Mouse (Mus musculus) lung, embryonic 15.5 days (tissue): ENCODE data around the gene Slc25a3. TPM values are rescaled to one million over a fixed set of nuclear protein-coding genes. Genes with fewer than 3 reads are reported as not detected.

Experiments used
- ATAC-seq: fragments of 200-750 bp; cut with Nextera tagmentation; 2 replicates; pipeline ENCODE4 v1.8.0; 2017; ENCODE audit warnings: moderate number of reproducible peaks, borderline replicate concordance; ENCODE audit not compliant: low FRiP score, low TSS enrichment; ENCODE audit errors: extremely low read depth
- H3K27ac ChIP-seq: fragments of 300-500 bp; sonication (generic); 2 replicates; pipeline ENCODE4 v1.5.1; 2015; ENCODE audit warnings: moderate library complexity, mild to moderate bottlenecking, inconsistent platforms
- H3K27me3 ChIP-seq: fragments of 300-500 bp; sonication (generic); 2 replicates; pipeline ENCODE4 v1.6.1; 2015; ENCODE audit warnings: inconsistent platforms
- H3K36me3 ChIP-seq: fragments of 300-500 bp; sonication (generic); 2 replicates; pipeline ENCODE4 v1.6.1; 2015; ENCODE audit warnings: inconsistent platforms
- H3K4me1 ChIP-seq: fragments of 300-500 bp; sonication (generic); 2 replicates; pipeline ENCODE4 v1.6.1; 2015; ENCODE audit warnings: inconsistent platforms
- H3K4me2 ChIP-seq: fragments of 300-500 bp; sonication (generic); 2 replicates; pipeline ENCODE4 v1.6.1; 2015; ENCODE audit warnings: inconsistent platforms, mild to moderate bottlenecking, moderate library complexity
- H3K4me3 ChIP-seq: fragments of 300-500 bp; sonication (generic); 2 replicates; pipeline ENCODE4 v1.5.1; 2015; ENCODE audit warnings: mild to moderate bottlenecking, inconsistent platforms
- H3K9ac ChIP-seq: fragments of 300-500 bp; sonication (generic); 2 replicates; pipeline ENCODE4 v1.6.1; 2015; ENCODE audit warnings: inconsistent platforms
- H3K9me3 ChIP-seq: fragments of 300-500 bp; sonication (generic); 2 replicates; pipeline ENCODE4 v1.6.1; 2016; ENCODE audit warnings: inconsistent platforms
- WGBS: fragments of 180-500 bp; shearing (Covaris S2); methylation state at CpG from one replicate; pipeline ENCODE4 v1.1.7; 2015; 5-methylcytosine and 5-hydroxymethylcytosine counted together
- polyA plus RNA-seq: library from polyadenylated mRNA; unstranded; fragments of >200 nt; fragmentation: Nextera tagmentation; extraction: Ambion mirVana; gene quantifications from 2 replicates; pipeline ENCODE4 v1.2.1, GENCODE M21; 2015

Gene Slc25a3
- polyA plus RNA-seq, 1 experiment from 2014 or later = 417 TPM

GRCm38 (mm10) chr10:91138317-91138716 is 14.5 kb upstream of the Slc25a3 start:
- H3K9ac ChIP-seq = no peak overlapping the region
- no peak overlapping the region for H3K27ac ChIP-seq
- 58% methylated on average over 3 of the region's 3 CpGs for WGBS
- H3K4me3 ChIP-seq = no peak overlapping the region
- H3K9me3 ChIP-seq = no peaks in the 10 kb centered on the region
- no peak overlapping the region for H3K4me2 ChIP-seq
- ATAC-seq = no peak
- no peaks in the 10 kb centered on the region for H3K36me3 ChIP-seq
- H3K4me1 ChIP-seq = no peaks in the 10 kb centered on the region
- H3K27me3 ChIP-seq = no peaks in the 10 kb centered on the region

- no peaks in the 10 kb centered on the region for H3K36me3 ChIP-seq
- no peak overlapping the region for H3K9ac ChIP-seq
- H3K4me3 ChIP-seq = no peak overlapping the region
- no peaks in the 10 kb centered on the region for H3K4me1 ChIP-seq
- no peak overlapping the region for H3K4me2 ChIP-seq
- no peaks in the 10 kb centered on the region for H3K27me3 ChIP-seq
- 71% methylated on average over 9 of the region's 9 CpGs for WGBS
- no peaks in the 10 kb centered on the region for H3K9me3 ChIP-seq
- no peak for ATAC-seq
- no peak overlapping the region for H3K27ac ChIP-seq
These were observed 13.5 kb upstream of the Slc25a3 start for GRCm38 (mm10) chr10:91137400-91137799.

DNA sequence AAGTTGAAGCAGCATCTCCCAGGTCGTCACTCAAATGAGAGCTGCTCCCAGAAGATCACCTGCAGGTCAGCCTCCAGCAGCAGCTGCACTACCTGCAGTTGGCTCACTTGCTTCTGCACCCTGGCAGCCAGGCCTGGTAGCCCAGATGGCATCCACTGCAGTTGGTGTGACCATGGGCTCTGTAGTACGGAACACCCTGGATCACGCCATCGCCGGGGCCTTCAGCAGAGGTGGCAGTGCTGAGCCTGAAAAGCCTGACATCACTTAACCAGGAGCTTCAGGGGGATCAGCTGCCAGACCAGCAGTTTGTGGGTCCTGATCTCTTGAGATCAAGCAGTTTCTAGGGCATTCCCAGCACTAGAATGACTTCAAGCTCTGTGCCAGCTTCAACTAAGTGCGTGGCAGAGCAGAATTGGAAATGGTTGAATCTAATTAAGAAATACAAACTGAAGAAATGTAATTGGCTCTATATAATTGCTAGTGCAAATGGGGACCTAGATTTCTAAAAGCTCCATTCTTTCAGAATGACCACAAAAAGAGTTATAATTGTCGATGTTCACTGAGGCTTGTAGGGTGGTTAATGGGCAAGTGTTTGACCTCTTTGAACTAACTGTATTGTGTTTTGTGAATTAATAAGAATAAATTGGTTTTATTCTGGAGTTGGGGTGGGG is 11.6 kb upstream of the Slc25a3 start:
- WGBS = 90% methylated on average over 7 of the region's 7 CpGs
- Histone ChIP-seq H3K4me1 (no peaks in the 10 kb centered on the region), H3K27me3 (no peaks in the 10 kb centered on the region)

GRCm38 (mm10) chr10:91131565-91131964 is 7.7 kb upstream of the Slc25a3 start:
- Histone ChIP-seq H3K4me2 (no peak overlapping the region), H3K27ac (no peak overlapping the region), H3K27me3 (no peaks in the 10 kb centered on the region), H3K36me3 (no peaks in the 10 kb centered on the region), H3K9ac (no peak overlapping the region), H3K4me1 (no peaks in the 10 kb centered on the region), H3K4me3 (no peak overlapping the region), H3K9me3 (no peaks in the 10 kb centered on the region)
- 88% methylated on average over 1 of the region's 1 CpGs for WGBS
- ATAC-seq = no peak

More for the DNA sequence above, 11.6 kb upstream of the Slc25a3 start:
- no peak for ATAC-seq
- H3K9ac ChIP-seq = no peak overlapping the region
- no peaks in the 10 kb centered on the region for H3K9me3 ChIP-seq
- no peak overlapping the region for H3K4me3 ChIP-seq
- H3K36me3 ChIP-seq = no peaks in the 10 kb centered on the region
- H3K27ac ChIP-seq = no peak overlapping the region
- H3K4me2 ChIP-seq = no peak overlapping the region

GRCm38 (mm10) chr10:91130792-91131191 is 6.9 kb upstream of the Slc25a3 start:
- no peak for ATAC-seq
- H3K36me3 ChIP-seq = no peaks in the 10 kb centered on the region
- H3K9me3 ChIP-seq = no peaks in the 10 kb centered on the region
- WGBS = 89% methylated on average over 3 of the region's 3 CpGs
- H3K9ac ChIP-seq = no peak overlapping the region
- H3K27me3 ChIP-seq = no peaks in the 10 kb centered on the region
- H3K4me1 ChIP-seq = no peaks in the 10 kb centered on the region
- H3K4me2 ChIP-seq = no peak overlapping the region
- H3K4me3 ChIP-seq = no peak overlapping the region
- H3K27ac ChIP-seq = no peak overlapping the region

DNA sequence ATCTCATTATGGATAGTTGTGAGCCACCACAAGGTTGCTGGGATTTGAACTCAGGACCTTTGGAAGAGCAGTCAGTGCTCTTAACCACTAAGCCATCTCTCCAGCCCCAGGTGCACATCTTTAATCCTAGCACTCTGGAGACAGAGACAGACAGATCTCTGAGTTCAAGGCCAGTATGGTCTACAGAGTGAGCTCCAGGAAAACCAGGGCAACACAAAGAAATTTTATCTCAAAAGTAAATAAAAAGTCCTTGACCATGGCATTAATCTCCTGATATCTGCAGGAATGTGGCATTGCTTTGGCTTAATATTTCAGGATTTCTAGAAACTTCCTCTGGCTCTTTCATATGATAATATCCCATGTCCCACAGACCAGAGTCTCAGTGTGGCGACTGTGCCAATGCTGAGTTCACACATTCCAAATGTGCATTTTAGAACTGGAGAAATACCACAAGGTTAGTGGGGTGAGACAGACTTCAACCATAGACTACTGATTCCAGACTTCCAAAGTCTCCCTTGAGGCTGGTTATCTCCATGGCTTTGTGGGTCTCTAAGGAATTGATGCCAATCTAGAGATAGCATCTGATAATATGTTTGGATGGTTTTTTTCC is 4.8 kb upstream of the Slc25a3 start:
- no peak overlapping the region for H3K27ac ChIP-seq
- H3K4me1 ChIP-seq = no peaks in the 10 kb centered on the region; the same call in 1 of the 2 replicates
- H3K4me2 ChIP-seq = no peak overlapping the region
- ATAC-seq = no peak
- WGBS = 64% methylated on average over 1 of the region's 1 CpGs
- no peaks in the 10 kb centered on the region for H3K27me3 ChIP-seq
- no peak overlapping the region for H3K4me3 ChIP-seq
- H3K9ac ChIP-seq = no peak overlapping the region
- H3K9me3 ChIP-seq = no peaks in the 10 kb centered on the region
- no peaks in the 10 kb centered on the region for H3K36me3 ChIP-seq

GRCm38 (mm10) chr10:91127395-91127794 is 3.5 kb upstream of the Slc25a3 start:
- no peak overlapping the region for H3K4me3 ChIP-seq
- ATAC-seq = no peak
- 61% methylated on average over 2 of the region's 2 CpGs for whole genome bisulfite sequencing
- no peak overlapping the region for H3K4me2 ChIP-seq
- no peak overlapping the region for H3K9ac ChIP-seq
- H3K9me3 ChIP-seq = no peaks in the 10 kb centered on the region
- no peak overlapping the region for H3K27ac ChIP-seq
- peaks cover 2% of the 10 kb centered on the region; the same call in 1 of the 2 replicates for H3K4me1 ChIP-seq
- no peaks in the 10 kb centered on the region for H3K36me3 ChIP-seq
- no peaks in the 10 kb centered on the region for H3K27me3 ChIP-seq

DNA sequence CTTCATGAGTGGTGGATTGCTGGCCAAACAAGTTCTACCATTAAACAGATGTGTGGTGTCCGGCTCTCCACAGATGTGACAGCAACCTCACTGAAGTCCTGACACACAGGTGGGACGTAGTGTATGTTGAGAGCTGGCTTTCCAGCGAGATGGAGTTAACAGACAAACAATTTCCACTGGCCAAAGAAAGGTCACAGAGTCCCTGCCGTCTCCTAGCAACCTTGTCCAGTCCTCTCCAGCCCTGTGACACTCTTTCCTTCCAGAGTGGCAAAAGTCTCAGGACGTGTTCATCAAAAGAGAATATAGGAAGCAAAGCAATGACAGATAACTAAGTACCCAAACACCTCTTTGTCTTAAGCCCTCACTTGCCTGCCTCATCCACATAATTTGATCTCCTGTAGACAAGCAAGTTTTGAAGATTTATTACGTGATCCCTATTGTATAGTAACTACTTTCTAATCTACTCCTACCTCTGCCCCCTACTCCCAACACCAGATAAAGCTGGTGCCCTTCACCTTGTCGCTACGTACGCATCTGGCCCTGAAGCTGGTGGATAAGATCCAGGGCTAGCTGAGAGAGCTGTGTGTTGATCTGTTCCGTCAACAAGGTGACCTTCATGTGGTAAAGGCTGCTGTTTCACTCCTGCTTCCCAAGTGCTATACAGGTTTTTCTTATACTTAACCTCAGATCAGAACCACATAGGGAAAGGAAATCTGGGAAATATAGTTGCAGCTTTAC is 2.9 kb upstream of the Slc25a3 start:
- WGBS = 47% methylated on average over 10 of the region's 10 CpGs
- no peak overlapping the region for H3K9ac ChIP-seq

DNA sequence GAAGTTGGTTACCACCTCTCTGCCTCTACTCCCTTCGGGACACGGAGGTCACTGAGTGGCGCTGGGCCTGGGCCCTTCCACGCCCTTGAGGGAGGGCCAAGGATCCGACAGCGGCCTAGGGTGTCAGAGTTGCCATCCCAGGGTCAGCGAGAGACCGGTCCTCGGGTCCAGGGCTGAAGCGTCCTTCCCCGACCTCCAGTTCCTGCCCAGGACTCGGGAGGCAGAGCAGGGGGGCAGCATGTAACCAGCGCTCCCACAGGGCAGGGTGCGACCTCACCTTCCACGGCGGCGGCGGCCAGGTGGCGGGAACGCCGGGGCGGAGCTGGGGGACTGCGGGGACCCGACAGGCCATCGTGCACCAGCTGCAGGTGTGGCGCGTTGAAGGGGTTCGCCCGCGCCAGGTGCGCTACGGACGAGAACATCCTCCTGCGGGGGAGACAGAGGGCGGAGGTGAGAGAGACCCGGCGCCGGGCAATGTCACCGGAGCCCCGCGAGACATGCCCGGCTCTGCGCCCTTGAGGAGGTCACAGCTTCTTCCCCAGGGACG is 505 bp downstream of the Slc25a3 start:
- under 1% methylated on average over 43 of the region's 44 CpGs for WGBS
- ATAC-seq = peak; percentile 65

More for the DNA sequence above, 2.9 kb upstream of the Slc25a3 start:
- Histone ChIP-seq H3K36me3 (peaks cover 2% of the 10 kb centered on the region; the same call in 1 of the 2 replicates), H3K27ac (no peak overlapping the region), H3K4me2 (no peak overlapping the region), H3K9me3 (no peaks in the 10 kb centered on the region), H3K27me3 (no peaks in the 10 kb centered on the region), H3K4me1 (peaks cover 8% of the 10 kb centered on the region), H3K4me3 (no peak overlapping the region)
- no peak for ATAC-seq

DNA sequence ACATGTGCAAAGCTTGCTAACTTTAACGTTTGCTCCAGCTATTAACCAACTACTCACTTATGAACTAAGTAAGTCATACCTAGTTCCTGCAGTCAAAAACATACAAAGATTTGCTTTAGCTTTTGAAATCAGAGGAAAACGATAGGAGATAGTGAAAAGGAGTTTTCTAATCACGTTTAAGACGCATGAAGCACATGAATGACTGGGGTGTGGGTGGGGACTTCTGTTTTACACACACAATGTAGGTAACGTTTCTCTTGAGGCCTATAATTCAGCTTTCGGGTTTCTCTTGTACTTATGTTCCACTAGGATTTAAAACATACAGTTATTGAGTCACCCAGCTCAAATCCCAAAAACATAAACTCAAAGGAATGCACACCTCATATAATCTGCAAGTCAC is 1.2 kb downstream of the Slc25a3 start:
- 22% methylated on average over 6 of the region's 6 CpGs for WGBS
- Histone ChIP-seq H3K4me3 (peak overlapping the region; percentile 95), H3K9ac (peak overlapping the region; percentile 93), H3K36me3 (peaks cover 38% of the 10 kb centered on the region), H3K27me3 (no peaks in the 10 kb centered on the region), H3K4me1 (peaks cover 15% of the 10 kb centered on the region), H3K27ac (no peak overlapping the region), H3K9me3 (no peaks in the 10 kb centered on the region), H3K4me2 (peak overlapping the region; percentile 64)
- no peak for ATAC-seq

More for the DNA sequence above, 505 bp downstream of the Slc25a3 start:
- no peaks in the 10 kb centered on the region for H3K27me3 ChIP-seq
- H3K9me3 ChIP-seq = no peaks in the 10 kb centered on the region
- H3K27ac ChIP-seq = peak overlapping the region; percentile 89
- H3K4me2 ChIP-seq = peak overlapping the region; percentile 64
- H3K9ac ChIP-seq = peak overlapping the region; percentile 93
- peaks cover 15% of the 10 kb centered on the region for H3K4me1 ChIP-seq
- peak overlapping the region; percentile 95 for H3K4me3 ChIP-seq
- H3K36me3 ChIP-seq = peaks cover 32% of the 10 kb centered on the region

GRCm38 (mm10) chr10:91116958-91117357 is 6.9 kb downstream of the Slc25a3 start:
- H3K4me3 ChIP-seq = no peak overlapping the region
- no peaks in the 10 kb centered on the region for H3K9me3 ChIP-seq
- no peaks in the 10 kb centered on the region for H3K27me3 ChIP-seq
- ATAC-seq = no peak
- no peak overlapping the region for H3K27ac ChIP-seq
- WGBS = 94% methylated on average over 12 of the region's 12 CpGs
- H3K36me3 ChIP-seq = peaks cover 87% of the 10 kb centered on the region
- H3K9ac ChIP-seq = no peak overlapping the region
- H3K4me2 ChIP-seq = no peak overlapping the region
- H3K4me1 ChIP-seq = peaks cover 9% of the 10 kb centered on the region

- H3K4me1 ChIP-seq = no peaks in the 10 kb centered on the region
- no peak overlapping the region for H3K27ac ChIP-seq
- peaks cover 25% of the 10 kb centered on the region for H3K36me3 ChIP-seq
- H3K4me3 ChIP-seq = no peak overlapping the region
- H3K9me3 ChIP-seq = no peaks in the 10 kb centered on the region
- H3K27me3 ChIP-seq = no peaks in the 10 kb centered on the region
- no peak for ATAC-seq
- WGBS = 64% methylated on average over 4 of the region's 4 CpGs
- no peak overlapping the region for H3K4me2 ChIP-seq
- no peak overlapping the region for H3K9ac ChIP-seq
These were observed 14.0 kb downstream of the Slc25a3 start for GRCm38 (mm10) chr10:91109841-91110240.
